In the genomic region with DNA sequence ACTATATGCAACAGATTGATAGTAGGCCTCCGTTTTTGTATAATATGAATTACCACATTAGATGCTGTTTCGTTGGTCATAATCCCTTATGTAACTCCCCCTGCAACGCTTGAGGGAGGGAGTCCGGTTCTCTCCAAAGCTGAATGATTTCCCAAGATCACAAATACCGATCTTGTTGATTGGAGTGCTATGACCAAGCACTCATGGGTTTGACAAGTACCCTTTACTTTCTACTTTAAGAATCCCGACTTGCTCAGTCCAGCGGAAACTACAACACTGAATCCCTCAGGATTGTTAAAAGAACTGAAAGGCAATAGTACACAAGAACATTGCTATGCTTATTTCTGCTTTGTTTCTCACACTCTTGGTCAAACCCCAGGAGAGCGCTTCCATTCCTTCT, we compare ENCODE assay signal across 23 mouse cellular contexts. TPM values are rescaled to one million over a fixed set of nuclear protein-coding genes. Genes with fewer than 3 reads are reported as not detected.
"Had no signal": no experiment of that assay in that cellular context is flagged by ENCODE, and none has a peak within 500 bp of the region (broad histone marks: within the 10 kb centered on the region; RNA-seq: fewer than 3 reads in every experiment).

No protein-coding gene starts in this region.

- ATAC-seq: liver, embryonic 12.5 days; midbrain, embryonic 16.5 days had no signal

- H3K27ac ChIP-seq: liver, embryonic 12.5 days; liver, embryonic 14.5 days; midbrain, embryonic 10.5 days; midbrain, embryonic 12.5 days; neural tube, embryonic 13.5 days; neural tube, embryonic 15.5 days; stomach, embryonic 15.5 days; stomach, postnatal 0 days had no signal

- H3K36me3 ChIP-seq: liver, embryonic 12.5 days; midbrain, embryonic 10.5 days; midbrain, embryonic 12.5 days; neural tube, embryonic 13.5 days; neural tube, embryonic 15.5 days; stomach, embryonic 15.5 days had no signal

- H3K4me3 ChIP-seq: liver, embryonic 12.5 days; midbrain, embryonic 10.5 days; midbrain, embryonic 12.5 days; myocyte; neural tube, embryonic 13.5 days; neural tube, embryonic 15.5 days; stomach, embryonic 15.5 days had no signal

- H3K9ac ChIP-seq: liver, embryonic 12.5 days; liver, embryonic 14.5 days; lung, embryonic 14.5 days; midbrain, embryonic 12.5 days; neural tube, embryonic 13.5 days; neural tube, embryonic 15.5 days; stomach, embryonic 15.5 days had no signal

- H3K4me2 ChIP-seq: liver, embryonic 12.5 days; lung, embryonic 14.5 days; midbrain, embryonic 12.5 days; neural tube, embryonic 13.5 days; neural tube, embryonic 15.5 days; stomach, embryonic 15.5 days had no signal

- H3K9me3 ChIP-seq: liver, embryonic 12.5 days; midbrain, embryonic 10.5 days; midbrain, embryonic 12.5 days; neural tube, embryonic 13.5 days; stomach, embryonic 15.5 days had no signal

- H3K4me1 ChIP-seq: liver, embryonic 12.5 days; midbrain, embryonic 10.5 days; midbrain, embryonic 12.5 days; neural tube, embryonic 13.5 days; neural tube, embryonic 15.5 days; stomach, embryonic 15.5 days had no signal

- H3K27me3 ChIP-seq: liver, embryonic 12.5 days; midbrain, embryonic 12.5 days; neural tube, embryonic 13.5 days; neural tube, embryonic 15.5 days; stomach, embryonic 15.5 days had no signal

- DNase-seq: lung, embryonic 14.5 days; midbrain, embryonic 14.5 days; right cerebral cortex, postnatal 14 days; thymus, adult 2 months; thymus, postnatal 25 days; thymus, postnatal 4 days had no signal

RNA-seq across cellular contexts. Expression of gene Abca12, which starts 28.1 kb away (rescaled TPM):
- total RNA-seq: liver, adult 2 months; megakaryocyte, adult 5-6 weeks; megakaryocyte-erythroid progenitor cell, adult 5-6 weeks had no signal
- polyA plus RNA-seq: liver, adult 2 months; liver, embryonic 12.5 days; liver, embryonic 14.5 days; liver, embryonic 16.5 days; lung, embryonic 16.5 days; midbrain, embryonic 10.5 days; midbrain, embryonic 14.5 days; spleen, adult 2 months; urinary bladder, adult 2 months had no signal
